Mouse (Mus musculus) olfactory bulb, adult 2 months (tissue): Measurements from ENCODE around the gene Tomm34.

Experiments
- CTCF ChIP-seq: fragments of 200-500 bp; IDR thresholded peaks from 2 replicates; pipeline ENCODE4 v1.5.1; 2012; ENCODE audit warnings: low read depth, mild to moderate bottlenecking, low read length, moderate library complexity; ENCODE audit not compliant: insufficient read depth
- POLR2A ChIP-seq: fragments of 200-500 bp; IDR thresholded peaks from 2 replicates; pipeline ENCODE4 v1.6.1; 2012; ENCODE audit warnings: mild to moderate bottlenecking, low read depth, low read length, moderate library complexity; ENCODE audit not compliant: insufficient read depth

DNA sequence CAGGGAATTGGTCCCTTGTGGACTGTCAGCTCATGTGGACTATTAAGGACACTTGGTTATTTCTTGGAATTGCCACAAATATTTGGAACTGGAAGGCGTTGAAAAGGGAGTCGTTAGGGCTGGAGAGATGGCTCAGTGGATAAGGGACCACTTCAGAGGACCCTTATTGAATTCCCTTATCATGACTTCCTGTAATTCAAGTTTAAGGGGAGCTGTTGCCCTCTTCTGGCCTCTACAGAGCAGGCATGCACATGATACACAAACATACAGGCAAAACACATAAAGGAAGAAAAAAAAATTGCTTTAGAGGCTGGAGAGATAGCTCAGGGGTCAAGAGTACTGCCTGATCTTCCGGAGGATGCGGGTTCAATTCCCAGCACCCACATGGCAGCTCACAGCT lies 51.0 kb downstream of the Tomm34 start:
- TF ChIP-seq CTCF (no peak), POLR2A (no peak)
